Mouse (Mus musculus) intestine, embryonic 14.5 days (tissue): ENCODE results near the gene 4933424G06Rik. TPM values are rescaled to one million over a fixed set of nuclear protein-coding genes. Genes with fewer than 3 reads are reported as not detected.

Source experiments
- ATAC-seq: fragments of 200-750 bp; cut with Nextera tagmentation; replicated peaks from 2 replicates; pipeline ENCODE4 v1.8.0; 2017; ENCODE audit warnings: low read depth, moderate number of reproducible peaks, moderate TSS enrichment, moderate library complexity; ENCODE audit not compliant: low FRiP score, low TSS enrichment
- DNase-seq: peaks from one replicate; pipeline ENCODE4 v3.0.0-alpha.2; 2018; ENCODE audit warnings: low spot score
- H3K27ac ChIP-seq: fragments of 300-500 bp; sonication (generic); 2 replicates; pipeline ENCODE4 v1.5.1; 2014; ENCODE audit warnings: low read depth, mild to moderate bottlenecking, control low read depth
- H3K27me3 ChIP-seq: fragments of 300-500 bp; sonication (generic); replicated peaks from 2 replicates; pipeline ENCODE4 v1.6.1; 2014; ENCODE audit warnings: low read length, control low read depth; ENCODE audit not compliant: control insufficient read depth, insufficient read depth
- H3K36me3 ChIP-seq: fragments of 300-500 bp; sonication (generic); 2 replicates; pipeline ENCODE4 v1.6.1; 2014; ENCODE audit warnings: low read length, control low read depth; ENCODE audit not compliant: control insufficient read depth, insufficient read depth
- H3K4me1 ChIP-seq: fragments of 300-500 bp; sonication (generic); replicated peaks from 2 replicates; pipeline ENCODE4 v1.6.1; 2014; ENCODE audit warnings: low read length, control low read depth, mixed read lengths; ENCODE audit not compliant: control insufficient read depth, insufficient read depth
- H3K4me2 ChIP-seq: fragments of 300-500 bp; sonication (generic); 2 replicates; pipeline ENCODE4 v1.6.1; 2014; ENCODE audit warnings: low read length
- H3K4me3 ChIP-seq: fragments of 300-500 bp; sonication (generic); 2 replicates; pipeline ENCODE4 v1.5.1; 2014; ENCODE audit warnings: low read depth, low read length, control low read depth, mixed read lengths
- H3K9ac ChIP-seq: fragments of 300-500 bp; sonication (generic); 2 replicates; pipeline ENCODE4 v1.6.1; 2014; ENCODE audit warnings: mild to moderate bottlenecking, low read length
- H3K9me3 ChIP-seq: fragments of 300-500 bp; sonication (generic); 2 replicates; pipeline ENCODE4 v1.6.1; 2016; ENCODE audit warnings: low read length, control low read depth; ENCODE audit not compliant: control insufficient read depth
- WGBS: fragments of 180-500 bp; shearing (Covaris S2); extraction: QIAGEN DNeasy Blood & Tissue Kit; methylation state at CpG from one replicate; pipeline ENCODE4 v1.1.7; 2014; 5-methylcytosine and 5-hydroxymethylcytosine counted together
- polyA plus RNA-seq: library from polyadenylated mRNA; unstranded; fragments of >200 nt; fragmentation: Nextera tagmentation; extraction: Ambion mirVana; gene quantifications from 2 replicates; pipeline ENCODE4 v1.2.1, GENCODE M21; 2014

Gene 4933424G06Rik
- polyA plus RNA-seq, 1 experiment from 2014 or later = not detected

- Histone ChIP-seq H3K4me2 (no peak overlapping the region), H3K36me3 (no peaks in the 10 kb centered on the region), H3K9ac (no peak overlapping the region), H3K9me3 (no peaks in the 10 kb centered on the region), H3K27me3 (no peaks in the 10 kb centered on the region), H3K4me3 (no peak overlapping the region), H3K27ac (no peak overlapping the region), H3K4me1 (no peaks in the 10 kb centered on the region)
- ATAC-seq = no peak
- 76% methylated on average over 6 of the region's 6 CpGs for WGBS
- DNase-seq = no peak
These were observed 44.2 kb downstream of the 4933424G06Rik start for GRCm38 (mm10) chr1:36753932-36754675.

GRCm38 (mm10) chr1:36758553-36758952 lies 48.6 kb downstream of the 4933424G06Rik start:
- Histone ChIP-seq H3K4me2 (no peak overlapping the region), H3K4me3 (no peak overlapping the region), H3K9me3 (no peaks in the 10 kb centered on the region), H3K27me3 (no peaks in the 10 kb centered on the region), H3K36me3 (no peaks in the 10 kb centered on the region), H3K9ac (no peak overlapping the region), H3K4me1 (no peaks in the 10 kb centered on the region), H3K27ac (no peak overlapping the region)
- ATAC-seq (no peak), DNase-seq (no peak)
- WGBS = 81% methylated on average over 9 of the region's 9 CpGs

- ATAC-seq (no peak), DNase-seq (no peak)
- no peak overlapping the region for H3K27ac ChIP-seq
- no peak overlapping the region for H3K4me3 ChIP-seq
- 87% methylated on average over 18 of the region's 18 CpGs for whole genome bisulfite sequencing
- H3K9me3 ChIP-seq = no peaks in the 10 kb centered on the region
- no peaks in the 10 kb centered on the region for H3K4me1 ChIP-seq
- no peaks in the 10 kb centered on the region for H3K27me3 ChIP-seq
- H3K4me2 ChIP-seq = no peak overlapping the region
- no peak overlapping the region for H3K9ac ChIP-seq
- H3K36me3 ChIP-seq = no peaks in the 10 kb centered on the region
These were observed 49.1 kb downstream of the 4933424G06Rik start for GRCm38 (mm10) chr1:36759076-36759475.

- WGBS = 79% methylated on average over 9 of the region's 9 CpGs
- H3K4me2 ChIP-seq = no peak overlapping the region
These were observed 50.5 kb downstream of the 4933424G06Rik start for GRCm38 (mm10) chr1:36760401-36760800.

GRCm38 (mm10) chr1:36761061-36761460 lies 51.1 kb downstream of the 4933424G06Rik start:
- Histone ChIP-seq H3K9me3 (no peaks in the 10 kb centered on the region), H3K27ac (no peak overlapping the region), H3K4me2 (no peak overlapping the region), H3K27me3 (no peaks in the 10 kb centered on the region), H3K4me1 (no peaks in the 10 kb centered on the region), H3K9ac (no peak overlapping the region), H3K4me3 (no peak overlapping the region), H3K36me3 (no peaks in the 10 kb centered on the region)
- 86% methylated on average over 8 of the region's 8 CpGs for WGBS
- DNase-seq = no peak
- no peak for ATAC-seq

More at GRCm38 (mm10) chr1:36760401-36760800, 50.5 kb downstream of the 4933424G06Rik start:
- Histone ChIP-seq H3K36me3 (no peaks in the 10 kb centered on the region), H3K4me3 (no peak overlapping the region), H3K27me3 (no peaks in the 10 kb centered on the region), H3K9me3 (no peaks in the 10 kb centered on the region), H3K4me1 (no peaks in the 10 kb centered on the region), H3K9ac (no peak overlapping the region), H3K27ac (no peak overlapping the region)
- ATAC-seq = no peak
- DNase-seq = no peak

- DNase-seq = no peak
- no peaks in the 10 kb centered on the region for H3K36me3 ChIP-seq
- ATAC-seq = no peak
These were observed 51.6 kb downstream of the 4933424G06Rik start, which contains the start of gene Zap70 for GRCm38 (mm10) chr1:36761568-36761967. TSS of gene Zap70 (plus strand) at chr1:36761798.

GRCm38 (mm10) chr1:36766431-36767205 lies 56.7 kb downstream of the 4933424G06Rik start:
- DNase-seq = no peak
- H3K36me3 ChIP-seq = no peaks in the 10 kb centered on the region
- 53% methylated on average over 4 of the region's 4 CpGs for WGBS
- H3K9me3 ChIP-seq = no peaks in the 10 kb centered on the region
- peaks cover 4% of the 10 kb centered on the region for H3K4me1 ChIP-seq
- no peak overlapping the region for H3K9ac ChIP-seq
- no peak overlapping the region for H3K27ac ChIP-seq
- no peak overlapping the region for H3K4me2 ChIP-seq
- no peak for ATAC-seq
- no peak overlapping the region for H3K4me3 ChIP-seq
- H3K27me3 ChIP-seq = peaks cover 10% of the 10 kb centered on the region; the same call in 1 of the 2 replicates

More at GRCm38 (mm10) chr1:36761568-36761967, 51.6 kb downstream of the 4933424G06Rik start, which contains the start of gene Zap70:
- H3K4me1 ChIP-seq = no peaks in the 10 kb centered on the region
- no peak within 1 kb of the TSS for H3K9ac ChIP-seq
- no peaks in the 10 kb centered on the region for H3K9me3 ChIP-seq
- H3K27me3 ChIP-seq = no peaks in the 10 kb centered on the region
- no peak within 1 kb of the TSS for H3K4me3 ChIP-seq
- 77% methylated on average over 11 of the region's 11 CpGs for WGBS
- H3K4me2 ChIP-seq = no peak within 1 kb of the TSS
- no peak within 1 kb of the TSS for H3K27ac ChIP-seq

GRCm38 (mm10) chr1:36767321-36767720 lies 57.4 kb downstream of the 4933424G06Rik start:
- Histone ChIP-seq H3K4me2 (peak overlapping the region; percentile 9; the same call in 1 of the 2 replicates), H3K27ac (no peak overlapping the region), H3K9me3 (no peaks in the 10 kb centered on the region), H3K36me3 (no peaks in the 10 kb centered on the region), H3K4me3 (no peak overlapping the region), H3K9ac (no peak overlapping the region), H3K27me3 (peaks cover 10% of the 10 kb centered on the region; the same call in 1 of the 2 replicates), H3K4me1 (peaks cover 4% of the 10 kb centered on the region)
- ATAC-seq (no peak), DNase-seq (no peak)
- WGBS = 18% methylated on average over 10 of the region's 10 CpGs
